Mouse (Mus musculus): ENCODE data around the gene Tbc1d10c. TPM values are rescaled to one million over a fixed set of nuclear protein-coding genes. Genes with fewer than 3 reads are reported as not detected.
"Not testable (repeated sequence)": the region's sequence is repeated elsewhere in the genome, so short reads cannot be mapped to it uniquely, and the experiment has no call there.

Gene Tbc1d10c
- total RNA-seq, 2 experiments from 2014 or later, result 1.1 to 1.6 TPM

GRCm38 (mm10) chr19:4146366-4147021 lies 44.6 kb downstream of the Tbc1d10c start:
- DNase-seq (ENCODE audit: low spot score in 2 of 2), result no peak

DNA sequence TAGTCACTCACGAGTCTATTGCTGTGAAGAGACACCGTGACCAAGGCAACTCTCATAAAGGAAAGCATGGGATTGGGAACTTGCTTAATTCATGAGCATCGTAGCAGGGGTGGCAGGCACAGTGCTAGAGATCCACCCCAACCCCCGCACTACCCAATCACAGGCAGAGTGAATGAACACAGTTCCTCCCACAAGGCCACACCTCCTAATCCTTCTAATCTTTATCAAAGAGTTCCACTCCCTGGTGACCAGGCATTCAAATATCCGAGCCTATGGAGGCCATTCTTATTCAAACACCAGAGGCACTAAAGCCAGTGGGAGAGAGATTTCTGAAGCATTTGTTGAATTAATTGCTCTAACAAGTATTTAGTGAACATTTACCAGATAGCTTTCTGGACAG lies 45.1 kb downstream of the Tbc1d10c start:
- DNase-seq (ENCODE audit: low spot score in 2 of 2), result no peak

DNA sequence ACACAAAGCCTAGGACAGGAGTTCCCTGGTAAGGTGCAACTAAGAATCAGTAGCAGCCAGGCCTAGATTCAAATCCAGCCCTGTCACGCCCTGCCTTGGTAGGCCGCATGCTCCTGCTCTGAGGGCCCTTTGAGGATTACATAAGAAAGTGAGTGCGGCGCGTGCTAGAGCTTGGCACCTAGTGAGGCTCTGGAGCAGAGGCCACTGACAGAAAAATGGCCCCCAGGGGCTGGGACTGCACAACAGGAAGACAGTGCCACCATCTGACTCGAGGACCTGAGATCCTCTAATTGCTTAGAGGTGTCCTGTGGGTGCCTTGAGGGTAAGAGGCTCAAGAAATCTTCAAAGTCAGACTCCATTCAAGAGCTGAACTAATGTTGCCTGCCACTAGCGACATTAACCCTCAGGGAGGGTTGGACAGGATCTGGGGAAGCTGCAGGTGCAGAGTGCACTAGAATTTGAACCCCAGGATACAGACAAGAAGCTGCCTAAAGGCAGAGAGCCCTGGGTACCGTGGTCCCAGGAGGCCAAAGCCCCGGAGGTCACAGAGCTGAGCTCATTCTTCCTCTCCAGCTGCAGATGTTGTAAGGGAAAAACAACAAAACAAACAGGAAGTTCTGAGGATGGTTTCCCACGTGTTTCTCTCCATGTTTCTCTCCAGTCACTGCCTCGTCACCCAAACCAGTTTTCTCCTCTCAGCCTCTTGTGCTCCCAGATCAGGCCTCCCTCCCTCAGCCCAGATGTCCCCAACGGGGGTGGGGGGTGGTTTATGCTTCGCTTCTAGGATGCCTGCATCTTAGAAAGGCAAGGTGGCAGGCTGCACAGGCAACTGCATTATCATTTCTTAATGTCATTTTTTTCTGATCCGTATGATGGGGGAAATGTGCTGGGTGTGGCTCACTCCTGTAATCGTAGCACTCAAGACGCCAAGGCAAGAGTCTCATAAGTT lies 46.3 kb downstream of the Tbc1d10c start:
- no peak for DNase-seq (ENCODE audit: low spot score in 2 of 2)

DNA sequence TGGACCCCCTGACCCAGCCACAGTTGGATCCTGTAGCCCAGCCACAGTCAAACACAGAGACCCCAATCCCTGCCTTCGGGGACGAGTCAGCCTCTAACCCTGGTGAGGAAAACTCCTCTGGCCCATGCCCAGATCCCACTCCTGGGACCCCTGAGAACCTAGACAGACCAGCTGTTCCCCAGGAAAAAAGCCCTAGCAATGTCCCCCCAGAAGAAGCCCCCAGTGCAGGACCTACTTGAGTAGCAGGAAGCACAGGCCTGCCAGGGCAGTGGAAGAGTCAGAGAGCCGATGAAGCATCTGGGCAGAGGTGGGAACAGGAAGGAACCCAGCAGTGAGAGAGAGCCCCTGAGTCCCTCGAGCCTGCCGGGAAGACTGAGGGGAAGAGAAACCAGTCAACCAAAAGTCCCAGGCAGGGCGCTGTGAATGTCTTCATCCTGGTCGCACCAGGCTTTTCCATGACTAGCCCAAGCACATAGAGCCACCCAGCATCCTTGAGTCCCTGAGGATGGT lies 47.3 kb downstream of the Tbc1d10c start, which contains the start of gene Cabp4:
Gene Cabp4 (minus strand): TSS at position 275 of the 510 bp plus-strand sequence.
- no peak for DNase-seq (ENCODE audit: low spot score in 2 of 2)

DNA sequence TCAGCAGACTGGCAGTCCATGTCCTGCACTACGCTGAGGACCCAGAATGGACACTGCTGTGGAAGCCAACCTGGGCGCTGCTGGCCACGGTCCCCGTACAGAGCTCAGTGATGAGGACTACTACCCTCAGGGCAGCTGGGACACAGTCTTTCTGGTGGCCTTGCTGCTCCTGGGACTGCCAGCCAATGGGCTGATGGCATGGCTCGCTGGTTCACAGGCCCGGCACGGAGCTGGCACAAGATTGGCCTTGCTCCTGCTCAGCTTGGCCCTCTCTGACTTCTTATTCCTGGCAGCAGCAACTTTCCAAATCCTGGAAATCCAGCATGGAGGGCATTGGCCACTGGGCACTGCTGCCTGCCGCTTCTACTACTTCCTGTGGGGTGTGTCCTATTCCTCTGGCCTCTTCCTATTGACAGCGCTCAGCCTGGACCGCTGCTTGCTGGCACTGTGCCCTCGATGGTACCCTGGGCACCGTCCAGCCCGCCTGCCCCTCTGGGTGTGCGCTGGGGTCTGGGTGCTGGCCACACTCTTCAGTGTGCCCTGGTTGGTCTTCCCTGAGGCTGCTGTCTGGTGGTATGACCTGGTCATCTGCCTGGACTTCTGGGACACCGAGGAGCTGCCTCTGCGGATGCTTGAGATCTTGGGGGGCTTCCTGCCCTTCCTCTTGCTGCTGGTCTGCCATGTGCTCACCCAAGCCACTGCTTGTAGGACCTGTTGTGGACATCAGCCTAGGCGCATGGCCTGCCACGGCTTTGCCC lies 48.5 kb downstream of the Tbc1d10c start:
- no peak for DNase-seq (ENCODE audit: low spot score in 2 of 2)

DNA sequence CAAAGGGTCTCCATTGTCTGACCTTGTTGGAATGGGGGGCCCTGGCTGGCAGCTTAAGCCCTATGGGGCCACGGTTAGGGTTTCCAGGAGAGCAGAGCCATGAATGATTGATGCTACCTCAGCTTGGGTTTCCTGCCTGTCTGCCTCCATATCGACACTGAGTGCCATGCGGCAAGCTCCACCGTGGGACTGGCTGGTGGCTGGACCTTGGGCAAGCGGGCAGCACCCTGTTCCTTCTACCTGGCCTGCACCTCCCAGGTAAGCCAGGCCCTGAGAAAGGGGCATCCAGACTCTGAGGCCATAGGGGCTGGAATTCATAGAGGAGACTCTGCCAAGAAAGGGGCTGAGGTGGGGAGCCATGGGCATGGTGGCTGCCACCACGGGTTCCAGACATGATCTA lies 50.9 kb downstream of the Tbc1d10c start:
- DNase-seq (ENCODE audit: low spot score in 2 of 2), result no peak

GRCm38 (mm10) chr19:4139446-4139845 lies 51.6 kb downstream of the Tbc1d10c start, which contains the start of gene Gpr152:
Gpr152 (plus strand) TSS chr19:4139787.
- DNase-seq (ENCODE audit: low spot score in 2 of 2), result no peak

- no peak for DNase-seq (ENCODE audit: low spot score in 2 of 2)
Measured at GRCm38 (mm10) chr19:4137913-4138312, 53.2 kb downstream of the Tbc1d10c start.

- DNase-seq (ENCODE audit: low spot score in 2 of 2), result no peak
Measured at GRCm38 (mm10) chr19:4136463-4136862, 54.6 kb downstream of the Tbc1d10c start.

- DNase-seq (ENCODE audit: low spot score in 2 of 2), result not testable (repeated sequence)
Measured at GRCm38 (mm10) chr19:4135963-4136345, 55.1 kb downstream of the Tbc1d10c start.

- DNase-seq (ENCODE audit: low spot score in 2 of 2), result not testable (repeated sequence)
Measured at GRCm38 (mm10) chr19:4135229-4135962, 55.7 kb downstream of the Tbc1d10c start.

GRCm38 (mm10) chr19:4134354-4134753 lies 56.7 kb downstream of the Tbc1d10c start:
- DNase-seq (ENCODE audit: low spot score in 2 of 2), result no peak

Small RNA genes within 50 kb of the gene (microRNA-seq; reads per million reads assigned to microRNA genes)
- gene Gm26115 (ENCODE audit: borderline number of aligned reads in 2 of 2), result 0 reads per million in 2 experiments

Other genes with a start within 250 kb of the Tbc1d10c start
- 1 to 10 TPM in 1 of 2 experiments, under 1 TPM in 1; 0.29 to 1.0 TPM for gene Aldh3b3, start 232.6 kb downstream of the Tbc1d10c start, total RNA-seq (2021)
- 10 to 100 TPM in 1 of 2 experiments, 1 to 10 TPM in 1; 6.7 to 13.8 TPM for gene Aldh3b2, start 219.0 kb downstream of the Tbc1d10c start, total RNA-seq (2021)
- gene Acy3, start 204.7 kb downstream of the Tbc1d10c start, total RNA-seq (2021), result 10 to 100 TPM; 16.1 to 20.8 TPM
- not detected for gene Tbx10, start 198.5 kb downstream of the Tbc1d10c start, total RNA-seq (2021)
- gene Nudt8, start 190.7 kb downstream of the Tbc1d10c start, total RNA-seq (2021), result 10 to 100 TPM; 27.6 to 33.3 TPM
- 1 to 10 TPM; 1.1 TPM for gene Gm49405, start 190.7 kb downstream of the Tbc1d10c start, total RNA-seq (2021)
- gene Doc2g, start 188.0 kb downstream of the Tbc1d10c start, total RNA-seq (2021), result 1 to 10 TPM; 1.9 to 2.4 TPM
- 100 to 1,000 TPM; 359 to 601 TPM for gene Ndufv1, start 178.5 kb downstream of the Tbc1d10c start, total RNA-seq (2021)
- gene Gstp1, start 153.3 kb downstream of the Tbc1d10c start, total RNA-seq (2021), result 100 to 1,000 TPM; 392 to 420 TPM
- gene Gstp2, start 145.3 kb downstream of the Tbc1d10c start, total RNA-seq (2021), result 10 to 100 TPM; 50.2 to 66.1 TPM
- 1 to 10 TPM; 2.0 to 2.1 TPM for gene Gstp3, start 131.7 kb downstream of the Tbc1d10c start, total RNA-seq (2021)
- not detected for gene Cabp2, start 109.7 kb downstream of the Tbc1d10c start, total RNA-seq (2021)
- 100 to 1,000 TPM; 125 to 147 TPM for gene Cdk2ap2, start 94.1 kb downstream of the Tbc1d10c start, total RNA-seq (2021)
- 100 to 1,000 TPM in 1 of 2 experiments, 10 to 100 TPM in 1; 85.6 to 115 TPM for gene Pitpnm1, start 91.3 kb downstream of the Tbc1d10c start, total RNA-seq (2021)
- 100 to 1,000 TPM; 119 to 121 TPM for gene Aip, start 65.4 kb downstream of the Tbc1d10c start, total RNA-seq (2021)
- not detected for gene Gpr152, start 51.5 kb downstream of the Tbc1d10c start, total RNA-seq (2021)
- under 1 TPM; 0.16 to 0.60 TPM for gene Cabp4, start 47.3 kb downstream of the Tbc1d10c start, total RNA-seq (2021)
- 100 to 1,000 TPM; 145 to 150 TPM for gene Coro1b, start 42.7 kb downstream of the Tbc1d10c start, total RNA-seq (2021)
- 1 to 10 TPM; 3.2 to 3.3 TPM for gene Ptprcap, start 37.7 kb downstream of the Tbc1d10c start, total RNA-seq (2021)
- gene Rps6kb2, start 27.9 kb downstream of the Tbc1d10c start, total RNA-seq (2021), result 10 to 100 TPM; 30.2 to 36.3 TPM
- 1 to 10 TPM; 3.2 to 3.5 TPM for gene Carns1, start 15.8 kb downstream of the Tbc1d10c start, total RNA-seq (2021)
- 100 to 1,000 TPM; 353 to 384 TPM for gene Ppp1ca, start 781 bp upstream of the Tbc1d10c start, total RNA-seq (2021)
- gene Rad9a, start 10.4 kb upstream of the Tbc1d10c start, total RNA-seq (2021), result 1 to 10 TPM; 7.5 to 9.0 TPM
- gene Clcf1, start 23.0 kb upstream of the Tbc1d10c start, total RNA-seq (2021), result 10 to 100 TPM in 1 of 2 experiments, 1 to 10 TPM in 1; 7.9 to 11.1 TPM
- not detected for gene AC109138.7, start 23.1 kb upstream of the Tbc1d10c start, total RNA-seq (2021)
- gene Pold4, start 40.6 kb upstream of the Tbc1d10c start, total RNA-seq (2021), result 10 to 100 TPM; 41.0 to 44.4 TPM
- gene Ssh3, start 77.9 kb upstream of the Tbc1d10c start, total RNA-seq (2021), result 10 to 100 TPM; 23.7 to 31.6 TPM
- gene Ankrd13d, start 91.9 kb upstream of the Tbc1d10c start, total RNA-seq (2021), result 1 to 10 TPM; 3.2 to 5.0 TPM
- 10 to 100 TPM; 55.9 to 62.9 TPM for gene Grk2, start 114.9 kb upstream of the Tbc1d10c start, total RNA-seq (2021)
- gene Kdm2a, start 207.0 kb upstream of the Tbc1d10c start, total RNA-seq (2021), result 100 to 1,000 TPM; 108 to 132 TPM
- 10 to 100 TPM; 19.1 to 25.8 TPM for gene Rhod, start 248.1 kb upstream of the Tbc1d10c start, total RNA-seq (2021)

Measured in adrenal gland, adult 18-20 months (tissue).